Mouse (Mus musculus): ENCODE measurements around the gene Cpped1.

GRCm38 (mm10) chr16:11889741-11890140, 19.5 kb downstream of the Cpped1 start:
- TF ChIP-seq CTCF (IDR thresholded peaks at IDR 0.05; ENCODE audit: low read depth, low read length) (no peak), GATA1 (IDR thresholded peaks at IDR 0.05; ENCODE audit: borderline replicate concordance, low read length) (no peak), TAL1 (conservative IDR thresholded peaks at IDR 0.05; ENCODE audit: low read depth, low read length) (no peak), GATA2 (IDR thresholded peaks at IDR 0.05; ENCODE audit: borderline replicate concordance, low read depth, low read length) (no peak)
